Mouse (Mus musculus) lung, embryonic 14.5 days (tissue): ENCODE results near the gene Il20rb. TPM values are rescaled to one million over a fixed set of nuclear protein-coding genes. Genes with fewer than 3 reads are reported as not detected.

Source experiments
- ATAC-seq: fragments of 200-750 bp; cut with Nextera tagmentation; 2 replicates; pipeline ENCODE4 v1.8.0; 2017; ENCODE audit warnings: mild to moderate bottlenecking, moderate TSS enrichment, moderate library complexity; ENCODE audit not compliant: insufficient read depth
- DNase-seq: peaks from one replicate; pipeline ENCODE4 v3.0.0-alpha.2; 2015
- H3K27ac ChIP-seq: fragments of 300-500 bp; sonication (generic); 2 replicates; pipeline ENCODE4 v1.5.1; 2014; ENCODE audit warnings: low read depth, mild to moderate bottlenecking, moderate library complexity
- H3K27me3 ChIP-seq: fragments of 300-500 bp; sonication (generic); 2 replicates; pipeline ENCODE4 v1.6.1; 2014; ENCODE audit warnings: low read length, control low read depth; ENCODE audit not compliant: insufficient read depth
- H3K36me3 ChIP-seq: fragments of 300-500 bp; sonication (generic); 2 replicates; pipeline ENCODE4 v1.6.1; 2014; ENCODE audit warnings: control low read depth; ENCODE audit not compliant: insufficient read depth
- H3K4me1 ChIP-seq: fragments of 300-500 bp; sonication (generic); 2 replicates; pipeline ENCODE4 v1.6.1; 2014; ENCODE audit warnings: antibody characterized with exemption, control low read depth; ENCODE audit not compliant: insufficient read depth
- H3K4me2 ChIP-seq: fragments of 300-500 bp; sonication (generic); 2 replicates; pipeline ENCODE4 v1.6.1; 2014; ENCODE audit warnings: mild to moderate bottlenecking
- H3K4me3 ChIP-seq: fragments of 300-500 bp; sonication (generic); 2 replicates; pipeline ENCODE4 v1.5.1; 2014; ENCODE audit warnings: low read depth, low read length
- H3K9ac ChIP-seq: fragments of 300-500 bp; sonication (generic); 2 replicates; pipeline ENCODE4 v1.6.1; 2014
- H3K9me3 ChIP-seq: fragments of 300-500 bp; sonication (generic); 2 replicates; pipeline ENCODE4 v1.6.1; 2016; ENCODE audit warnings: low read depth, low read length, control low read depth
- CTCF ChIP-seq: IDR thresholded peaks from 2 replicates; pipeline ENCODE4 v1.5.1; 2016; ENCODE audit warnings: antibody characterized with exemption, low read depth
- WGBS: fragments of 180-500 bp; shearing (Covaris S2); extraction: QIAGEN DNeasy Blood & Tissue Kit; methylation state at CpG from one replicate; pipeline ENCODE4 v1.1.7; 2014; 5-methylcytosine and 5-hydroxymethylcytosine counted together
- polyA plus RNA-seq: library from polyadenylated mRNA; unstranded; fragments of >200 nt; fragmentation: Nextera tagmentation; extraction: Ambion mirVana; gene quantifications from 2 replicates; pipeline ENCODE4 v1.2.1, GENCODE M21; 2014

Il20rb gene
- polyA plus RNA-seq, 1 experiment from 2014 or later: 2.2 TPM

GRCm38 (mm10) chr9:100438994-100439393 is 47.6 kb downstream of the Il20rb start:
- Histone ChIP-seq H3K36me3 (no peaks in the 10 kb centered on the region), H3K4me1 (0 out of 2 replicates have a peak, but pooled peaks cover 2% of the 10 kb centered on the region), H3K4me2 (no peak overlapping the region), H3K27ac (peak overlapping the region; percentile 88; the same call in 1 of the 2 replicates), H3K4me3 (no peak overlapping the region), H3K9ac (no peak overlapping the region), H3K27me3 (no peaks in the 10 kb centered on the region), H3K9me3 (no peaks in the 10 kb centered on the region)
- ATAC-seq: peak; percentile 7; the same call in 1 of the 2 replicates
- TF ChIP-seq CTCF: no peak
- DNase-seq: no peak
- 84% methylated on average over 10 of the region's 10 CpGs for WGBS

DNA sequence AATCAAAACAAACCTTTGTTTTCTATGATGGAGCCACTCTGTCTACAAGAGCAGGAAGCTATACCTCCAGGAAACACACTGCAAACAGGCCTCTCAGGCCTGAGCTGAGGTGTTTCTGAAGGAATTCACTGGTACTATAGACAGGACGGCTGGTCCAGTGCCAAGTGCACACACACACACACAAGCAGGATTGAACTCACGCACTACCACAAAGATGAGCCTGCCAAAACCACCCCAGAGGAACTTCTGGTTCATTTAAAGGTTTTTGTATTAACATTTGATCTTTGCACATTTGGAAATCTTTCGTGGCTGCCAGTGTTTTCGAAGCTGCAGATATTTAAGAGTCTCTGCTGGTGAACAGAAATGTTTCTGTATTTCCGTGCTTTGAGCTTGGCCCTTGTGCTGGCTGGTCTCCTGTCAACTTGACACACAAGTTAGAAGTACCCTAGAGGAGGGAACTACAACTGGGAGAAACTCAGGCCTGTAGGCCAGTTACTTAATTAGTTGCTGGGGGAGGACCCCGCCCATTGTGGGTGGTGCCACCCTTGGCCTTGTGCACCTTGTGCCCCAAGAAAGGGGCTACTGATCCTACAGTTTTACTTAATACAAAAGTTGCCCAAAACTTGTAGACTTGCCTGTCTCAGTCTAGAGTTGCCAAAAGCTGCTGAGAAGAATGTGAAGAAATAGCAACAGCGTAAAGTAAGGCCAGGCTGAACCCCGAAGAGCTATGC is 49.6 kb downstream of the Il20rb start:
- 0 out of 2 replicates have a peak, but pooled peaks cover 2% of the 10 kb centered on the region for H3K4me1 ChIP-seq
- no peak overlapping the region for H3K4me2 ChIP-seq
- no peaks in the 10 kb centered on the region for H3K36me3 ChIP-seq
- no peak overlapping the region for H3K9ac ChIP-seq
- ATAC-seq (no peak), DNase-seq (peak; percentile 52)
- no peaks in the 10 kb centered on the region for H3K27me3 ChIP-seq
- TF ChIP-seq CTCF: no peak
- H3K4me3 ChIP-seq: no peak overlapping the region
- 62% methylated on average over 8 of the region's 8 CpGs for WGBS
- no peaks in the 10 kb centered on the region for H3K9me3 ChIP-seq
- H3K27ac ChIP-seq: peak overlapping the region; percentile 73; the same call in 1 of the 2 replicates

DNA sequence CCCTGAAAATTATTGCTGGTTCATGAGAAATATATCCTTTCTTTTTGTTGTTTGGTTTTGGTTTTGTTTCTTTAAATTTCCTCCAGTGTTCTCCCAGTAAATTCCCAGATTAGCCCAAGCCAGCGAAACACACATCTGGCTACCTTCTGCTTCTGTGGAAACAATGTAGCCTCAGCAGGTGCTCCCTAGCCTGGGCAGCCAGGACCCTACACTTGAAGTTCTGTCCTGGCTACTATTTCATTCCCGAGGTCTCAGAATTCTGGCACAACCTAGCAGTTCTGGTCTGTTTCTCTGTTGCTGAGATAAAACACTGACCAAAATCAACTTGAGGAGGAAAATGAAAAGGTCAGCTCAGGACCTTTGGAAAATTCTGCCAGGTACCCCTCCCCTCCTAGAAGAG is 55.2 kb downstream of the Il20rb start:
- no peak overlapping the region for H3K9ac ChIP-seq
- DNase-seq (no peak), ATAC-seq (no peak)
- H3K4me1 ChIP-seq: no peaks in the 10 kb centered on the region
- no peak overlapping the region for H3K4me2 ChIP-seq
- 73% methylated on average over 2 of the region's 2 CpGs for WGBS
- no peak for TF ChIP-seq CTCF
- H3K36me3 ChIP-seq: no peaks in the 10 kb centered on the region
- H3K27ac ChIP-seq: no peak overlapping the region
- H3K4me3 ChIP-seq: no peak overlapping the region
- no peaks in the 10 kb centered on the region for H3K27me3 ChIP-seq
- no peaks in the 10 kb centered on the region for H3K9me3 ChIP-seq

DNA sequence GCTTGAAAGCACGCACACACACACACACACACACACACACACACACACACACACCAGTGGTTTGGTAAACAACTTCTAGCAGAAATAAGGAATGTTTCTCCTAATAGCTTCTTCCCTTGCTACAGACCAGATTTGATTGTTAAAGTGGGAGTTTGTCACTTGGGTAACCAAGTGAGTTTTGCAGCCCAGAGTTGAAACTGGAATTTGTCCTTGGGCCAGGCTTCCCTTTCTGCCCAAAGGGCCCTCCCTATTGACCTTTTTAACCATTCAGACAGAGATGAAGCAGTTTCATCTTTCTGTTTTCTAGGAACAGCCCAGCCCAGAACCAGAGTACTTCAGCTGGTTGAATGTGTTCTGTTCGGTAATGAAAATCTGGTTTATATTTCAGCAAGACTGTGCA is 55.7 kb downstream of the Il20rb start:
- no peak for TF ChIP-seq CTCF
- Histone ChIP-seq H3K27me3 (no peaks in the 10 kb centered on the region), H3K4me3 (no peak overlapping the region), H3K4me2 (no peak overlapping the region), H3K9me3 (no peaks in the 10 kb centered on the region), H3K27ac (no peak overlapping the region), H3K9ac (no peak overlapping the region), H3K36me3 (no peaks in the 10 kb centered on the region), H3K4me1 (no peaks in the 10 kb centered on the region)
- no peak for ATAC-seq
- WGBS: 49% methylated on average over 2 of the region's 2 CpGs
- DNase-seq: no peak

- Histone ChIP-seq H3K4me2 (no peak overlapping the region), H3K27me3 (no peaks in the 10 kb centered on the region), H3K9me3 (no peaks in the 10 kb centered on the region), H3K9ac (no peak overlapping the region), H3K4me3 (no peak overlapping the region), H3K36me3 (no peaks in the 10 kb centered on the region), H3K4me1 (0 out of 2 replicates have a peak, but pooled peaks cover 7% of the 10 kb centered on the region), H3K27ac (no peak overlapping the region)
- DNase-seq (no peak), ATAC-seq (no peak)
- no peak for TF ChIP-seq CTCF
- WGBS: 61% methylated on average over 8 of the region's 8 CpGs
Measured at GRCm38 (mm10) chr9:100419644-100420043, 66.9 kb downstream of the Il20rb start.

GRCm38 (mm10) chr9:100419103-100419502 is 67.5 kb downstream of the Il20rb start:
- Histone ChIP-seq H3K4me3 (no peak overlapping the region), H3K4me2 (no peak overlapping the region), H3K27ac (no peak overlapping the region), H3K27me3 (no peaks in the 10 kb centered on the region), H3K36me3 (no peaks in the 10 kb centered on the region), H3K9ac (no peak overlapping the region), H3K4me1 (0 out of 2 replicates have a peak, but pooled peaks cover 7% of the 10 kb centered on the region), H3K9me3 (no peaks in the 10 kb centered on the region)
- TF ChIP-seq CTCF: no peak
- 63% methylated on average over 8 of the region's 8 CpGs for WGBS
- no peak for DNase-seq
- no peak for ATAC-seq

GRCm38 (mm10) chr9:100416756-100417155 is 69.8 kb downstream of the Il20rb start:
- Histone ChIP-seq H3K4me1 (0 out of 2 replicates have a peak, but pooled peaks cover 7% of the 10 kb centered on the region), H3K36me3 (no peaks in the 10 kb centered on the region), H3K27me3 (no peaks in the 10 kb centered on the region), H3K4me3 (no peak overlapping the region), H3K27ac (no peak overlapping the region), H3K9me3 (no peaks in the 10 kb centered on the region), H3K9ac (no peak overlapping the region), H3K4me2 (no peak overlapping the region)
- no peak for TF ChIP-seq CTCF
- ATAC-seq (peak; percentile 75), DNase-seq (peak; percentile 74)
- 17% methylated on average over 1 of the region's 1 CpGs for WGBS
